Mouse (Mus musculus): ENCODE results near the gene Lig1.
"Not testable (repeated sequence)": the region's sequence is repeated elsewhere in the genome, so short reads cannot be mapped to it uniquely, and the experiment has no call there.

Lig1 gene

GRCm38 (mm10) chr7:13277081-13277480, at the start of gene Lig1:
Lig1 (plus strand) TSS chr7:13277283.
- DNase-seq (ENCODE audit: low spot score) = no peak

- DNase-seq (ENCODE audit: low spot score) = no peak
These were observed 16.1 kb upstream of the Lig1 start for GRCm38 (mm10) chr7:13260746-13261700.

GRCm38 (mm10) chr7:13263851-13264250, 13.2 kb upstream of the Lig1 start:
- DNase-seq (ENCODE audit: low spot score) = no peak

GRCm38 (mm10) chr7:13264396-13264795, 12.7 kb upstream of the Lig1 start:
- no peak for DNase-seq (ENCODE audit: low spot score)

GRCm38 (mm10) chr7:13268749-13269260, 8.3 kb upstream of the Lig1 start:
- DNase-seq (ENCODE audit: low spot score) = no peak

GRCm38 (mm10) chr7:13269394-13269793, 7.7 kb upstream of the Lig1 start:
- no peak for DNase-seq (ENCODE audit: low spot score)

GRCm38 (mm10) chr7:13271704-13272103, 5.4 kb upstream of the Lig1 start:
- no peak for DNase-seq (ENCODE audit: low spot score)

GRCm38 (mm10) chr7:13277833-13278232, 750 bp downstream of the Lig1 start:
- DNase-seq (ENCODE audit: low spot score) = no peak

GRCm38 (mm10) chr7:13278308-13278891, 1.3 kb downstream of the Lig1 start, which contains the start of gene Zswim9:
Zswim9 (minus strand) TSS chr7:13278721.
- DNase-seq (ENCODE audit: low spot score) = peak; percentile 93

- not testable (repeated sequence) for DNase-seq (ENCODE audit: low spot score)
These were observed 1.9 kb downstream of the Lig1 start for GRCm38 (mm10) chr7:13278957-13279356.

GRCm38 (mm10) chr7:13288621-13289020, 11.5 kb downstream of the Lig1 start:
- no peak for DNase-seq (ENCODE audit: low spot score)

- no peak for DNase-seq (ENCODE audit: low spot score)
These were observed 13.1 kb downstream of the Lig1 start for GRCm38 (mm10) chr7:13290041-13290675.

- no peak for DNase-seq (ENCODE audit: low spot score)
These were observed 14.3 kb downstream of the Lig1 start for GRCm38 (mm10) chr7:13291370-13291769.

- DNase-seq (ENCODE audit: low spot score) = no peak
These were observed 17.1 kb downstream of the Lig1 start for GRCm38 (mm10) chr7:13293878-13294855.

GRCm38 (mm10) chr7:13295256-13295655, 18.2 kb downstream of the Lig1 start:
- no peak for DNase-seq (ENCODE audit: low spot score)

- DNase-seq (ENCODE audit: low spot score) = no peak
These were observed 20.6 kb downstream of the Lig1 start for GRCm38 (mm10) chr7:13297636-13298035.

- DNase-seq (ENCODE audit: low spot score) = no peak
These were observed 21.7 kb downstream of the Lig1 start for GRCm38 (mm10) chr7:13298821-13299220.

- DNase-seq (ENCODE audit: low spot score) = no peak
These were observed 24.6 kb downstream of the Lig1 start for GRCm38 (mm10) chr7:13301643-13302042.

- no peak for DNase-seq (ENCODE audit: low spot score)
These were observed 25.7 kb downstream of the Lig1 start for GRCm38 (mm10) chr7:13302780-13303179.

GRCm38 (mm10) chr7:13303372-13303771, 26.3 kb downstream of the Lig1 start:
- DNase-seq (ENCODE audit: low spot score) = no peak

GRCm38 (mm10) chr7:13309407-13309806, 32.3 kb downstream of the Lig1 start:
- no peak for DNase-seq (ENCODE audit: low spot score)

All from testis, postnatal 14 days (tissue).